In genomic region chr1:174038480-174038879, GRCm38 (mm10) we compare ENCODE assay signal across 1 mouse cellular context.
TF ChIP-seq lines count a peak whose summit lies in the region.

No protein-coding gene starts in this region.

TF ChIP-seq in C2C12, 6 proteins besides CTCF, POLR2A, EP300 and RAD21:
- TF ChIP-seq MYOG (IDR thresholded peaks at IDR 0.05; ENCODE audit: control insufficient read depth, extremely low read depth, insufficient read length) (no peak), CEBPB (IDR thresholded peaks at IDR 0.05; ENCODE audit: low read depth) (peak; percentile 0)
